Mouse (Mus musculus) kidney, embryonic 14.5 days (tissue): ENCODE results near the gene Gin1. TPM values are rescaled to one million over a fixed set of nuclear protein-coding genes. Genes with fewer than 3 reads are reported as not detected.

Experiments used
- ATAC-seq: fragments of 200-750 bp; cut with Nextera tagmentation; 2 replicates; pipeline ENCODE4 v1.8.0; 2017; ENCODE audit warnings: moderate number of reproducible peaks, mild to moderate bottlenecking, moderate TSS enrichment, moderate library complexity; ENCODE audit not compliant: low FRiP score, low TSS enrichment
- H3K27ac ChIP-seq: fragments of 300-500 bp; sonication (generic); 2 replicates; pipeline ENCODE4 v1.5.1; 2014; ENCODE audit warnings: low read depth, mild to moderate bottlenecking, low read length, moderate library complexity, mixed read lengths
- H3K27me3 ChIP-seq: fragments of 300-500 bp; sonication (generic); 2 replicates; pipeline ENCODE4 v1.6.1; 2014; ENCODE audit warnings: mild to moderate bottlenecking, low read length; ENCODE audit not compliant: control insufficient read depth, insufficient read depth
- H3K36me3 ChIP-seq: fragments of 300-500 bp; sonication (generic); 2 replicates; pipeline ENCODE4 v1.6.1; 2014; ENCODE audit warnings: low read length, mixed read lengths; ENCODE audit not compliant: control insufficient read depth, insufficient read depth
- H3K4me1 ChIP-seq: fragments of 300-500 bp; sonication (generic); 2 replicates; pipeline ENCODE4 v1.6.1; 2014; ENCODE audit warnings: low read length, mixed read lengths; ENCODE audit not compliant: control insufficient read depth, insufficient read depth
- H3K4me2 ChIP-seq: fragments of 300-500 bp; sonication (generic); replicated peaks from 2 replicates; pipeline ENCODE4 v1.6.1; 2014; ENCODE audit warnings: low read depth, mild to moderate bottlenecking, low read length
- H3K4me3 ChIP-seq: fragments of 300-500 bp; sonication (generic); 2 replicates; pipeline ENCODE4 v1.5.1; 2014; ENCODE audit warnings: mild to moderate bottlenecking, low read length
- H3K9ac ChIP-seq: fragments of 300-500 bp; sonication (generic); 2 replicates; pipeline ENCODE4 v1.6.1; 2014; ENCODE audit warnings: low read depth, mild to moderate bottlenecking, low read length, moderate library complexity
- H3K9me3 ChIP-seq: fragments of 300-500 bp; sonication (generic); 2 replicates; pipeline ENCODE4 v1.6.1; 2016; ENCODE audit warnings: low read length; ENCODE audit not compliant: control insufficient read depth
- WGBS: fragments of 180-500 bp; shearing (Covaris S2); extraction: QIAGEN DNeasy Blood & Tissue Kit; methylation state at CpG from one replicate; pipeline ENCODE4 v1.1.7; 2014; 5-methylcytosine and 5-hydroxymethylcytosine counted together
- polyA plus RNA-seq: library from polyadenylated mRNA; unstranded; fragments of >200 nt; fragmentation: Nextera tagmentation; extraction: Ambion mirVana; gene quantifications from 2 replicates; pipeline ENCODE4 v1.2.1, GENCODE M21; 2014

Gene Gin1
- polyA plus RNA-seq, 1 experiment from 2014 or later, result 20.3 TPM

DNA sequence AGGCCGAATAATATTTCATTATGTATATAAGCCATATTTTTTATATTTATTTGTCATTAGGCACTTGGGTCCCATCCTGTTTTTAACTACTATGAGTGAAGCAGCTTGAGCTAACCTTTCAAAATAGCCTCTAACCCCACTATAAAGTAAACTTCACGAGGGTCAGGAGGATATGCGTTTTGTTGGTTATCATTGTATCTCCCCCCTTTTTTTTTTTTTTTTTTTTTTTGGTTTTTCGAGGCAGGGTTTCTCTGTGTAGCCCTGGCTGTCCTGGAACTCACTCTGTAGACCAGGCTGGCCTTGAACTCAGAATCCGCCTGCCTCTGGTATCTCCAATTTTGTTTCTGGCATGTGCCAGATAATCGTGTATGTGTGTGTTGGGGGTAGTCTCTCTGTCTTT, 3.4 kb downstream of the Gin1 start:
- H3K4me3 ChIP-seq, result no peak overlapping the region
- H3K27me3 ChIP-seq, result no peaks in the 10 kb centered on the region
- WGBS, result 88% methylated on average over 6 of the region's 6 CpGs
- H3K9ac ChIP-seq, result no peak overlapping the region
- H3K36me3 ChIP-seq, result no peaks in the 10 kb centered on the region; the same call in 1 of the 2 replicates
- no peaks in the 10 kb centered on the region for H3K9me3 ChIP-seq
- ATAC-seq, result no peak
- H3K27ac ChIP-seq, result no peak overlapping the region
- H3K4me2 ChIP-seq, result no peak overlapping the region
- H3K4me1 ChIP-seq, result no peaks in the 10 kb centered on the region

DNA sequence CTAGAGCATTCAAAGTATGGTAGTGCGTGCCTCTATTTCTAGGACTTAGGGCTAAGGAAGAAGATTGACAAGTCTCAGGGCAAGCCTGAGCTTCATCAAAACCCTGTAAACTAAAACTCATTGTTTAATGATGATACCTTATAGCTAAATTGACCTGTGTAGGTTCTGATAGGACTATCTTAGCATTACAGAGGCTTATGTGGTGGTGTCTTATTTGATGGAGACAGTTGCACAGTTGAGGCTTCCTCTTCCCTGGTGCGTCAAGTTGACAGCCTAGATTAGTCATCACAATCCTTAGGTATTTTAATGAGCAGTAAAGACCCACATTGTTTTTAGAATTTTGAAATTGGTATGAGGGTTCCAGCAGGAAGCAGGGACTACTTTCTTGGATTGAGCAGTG, 4.0 kb downstream of the Gin1 start:
- no peak for ATAC-seq
- H3K4me3 ChIP-seq, result no peak overlapping the region
- H3K4me1 ChIP-seq, result no peaks in the 10 kb centered on the region
- no peak overlapping the region for H3K9ac ChIP-seq
- H3K27me3 ChIP-seq, result no peaks in the 10 kb centered on the region
- no peaks in the 10 kb centered on the region; the same call in 1 of the 2 replicates for H3K36me3 ChIP-seq
- WGBS, result 95% methylated on average over 2 of the region's 2 CpGs
- H3K27ac ChIP-seq, result no peak overlapping the region
- no peaks in the 10 kb centered on the region for H3K9me3 ChIP-seq
- no peak overlapping the region for H3K4me2 ChIP-seq

DNA sequence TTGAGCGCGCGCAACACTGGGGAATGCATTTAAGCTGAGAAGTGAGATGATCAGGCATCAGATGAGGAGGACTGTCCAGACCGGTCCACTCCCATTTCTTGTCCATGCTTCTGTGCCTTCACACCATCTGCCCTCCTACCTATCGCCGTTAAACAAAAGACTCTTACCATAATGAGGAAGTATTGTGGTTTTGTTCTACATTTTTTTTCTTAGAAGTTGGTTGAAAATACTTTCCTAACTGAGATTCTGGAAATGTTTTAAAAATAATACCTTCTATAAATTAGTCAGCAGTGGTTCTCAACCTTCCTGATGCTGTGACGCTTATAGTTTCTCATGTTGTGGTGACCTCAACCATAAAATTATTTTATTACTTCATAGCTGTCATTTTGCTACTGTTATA, 11.7 kb downstream of the Gin1 start:
- no peak overlapping the region for H3K9ac ChIP-seq
- WGBS, result 93% methylated on average over 7 of the region's 7 CpGs
- no peaks in the 10 kb centered on the region; the same call in 1 of the 2 replicates for H3K36me3 ChIP-seq
- no peak overlapping the region for H3K4me3 ChIP-seq
- no peaks in the 10 kb centered on the region for H3K27me3 ChIP-seq
- H3K9me3 ChIP-seq, result no peaks in the 10 kb centered on the region
- H3K27ac ChIP-seq, result no peak overlapping the region
- H3K4me2 ChIP-seq, result no peak overlapping the region
- ATAC-seq, result no peak
- no peaks in the 10 kb centered on the region for H3K4me1 ChIP-seq

DNA sequence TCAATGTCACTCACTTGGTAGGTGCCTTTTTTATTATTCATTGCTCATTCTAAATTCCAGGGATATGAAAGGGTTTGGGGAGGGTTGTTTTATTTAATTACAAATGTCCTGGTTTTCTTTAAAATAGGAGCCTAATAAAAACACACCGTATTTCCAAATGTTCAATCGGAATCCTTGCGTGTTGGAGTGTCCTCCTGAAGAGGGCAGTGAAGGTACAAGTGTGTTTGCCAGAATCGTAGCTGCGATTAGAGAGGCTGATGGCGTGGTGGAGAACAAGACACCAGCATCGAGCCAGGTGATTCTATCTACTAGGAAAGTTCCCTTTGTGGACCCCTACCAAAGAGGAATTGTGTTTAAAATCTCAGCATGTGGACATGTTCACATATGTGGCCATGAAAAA, 15.0 kb downstream of the Gin1 start:
- H3K27ac ChIP-seq, result no peak overlapping the region
- H3K4me1 ChIP-seq, result no peaks in the 10 kb centered on the region
- H3K36me3 ChIP-seq, result no peaks in the 10 kb centered on the region
- 82% methylated on average over 7 of the region's 7 CpGs for WGBS
- no peak for ATAC-seq
- H3K9me3 ChIP-seq, result no peaks in the 10 kb centered on the region
- no peak overlapping the region for H3K4me2 ChIP-seq
- no peak overlapping the region for H3K4me3 ChIP-seq
- H3K27me3 ChIP-seq, result no peaks in the 10 kb centered on the region
- H3K9ac ChIP-seq, result no peak overlapping the region

DNA sequence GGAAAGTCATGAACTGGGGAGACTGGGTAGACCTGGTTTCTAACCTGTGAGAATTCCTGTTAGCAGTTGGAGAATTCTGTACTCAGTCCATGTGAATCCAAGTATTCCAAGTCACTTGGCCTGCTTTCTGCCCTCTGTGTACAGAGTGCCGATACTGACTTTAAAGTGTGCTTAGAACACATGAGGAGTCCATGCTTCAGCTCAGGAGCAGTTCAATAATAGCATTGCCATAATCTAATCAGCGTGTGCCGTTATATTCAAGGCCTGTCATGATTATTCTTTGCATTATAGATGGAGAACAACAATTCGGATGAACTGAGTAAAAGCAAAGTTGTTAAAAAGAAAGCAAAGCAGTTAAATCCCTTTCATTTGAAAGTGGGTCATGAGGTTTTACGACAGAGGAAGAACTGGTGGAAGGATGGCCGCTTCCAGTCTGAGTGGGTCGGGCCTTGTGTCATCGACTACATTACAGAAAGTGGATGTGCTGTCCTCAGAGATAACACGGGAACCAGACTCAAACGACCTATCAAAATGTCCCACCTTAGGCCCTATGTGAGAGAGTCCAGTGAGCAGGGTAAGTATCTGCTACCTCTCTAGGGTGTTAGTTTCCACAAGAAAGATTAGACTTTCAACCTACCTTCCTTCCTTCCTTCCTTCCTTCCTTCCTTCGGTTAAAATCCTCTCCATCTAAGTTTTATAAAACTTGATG, 15.9 kb downstream of the Gin1 start:
- H3K9me3 ChIP-seq, result no peaks in the 10 kb centered on the region
- 84% methylated on average over 11 of the region's 11 CpGs for WGBS
- no peak for ATAC-seq
- no peak overlapping the region for H3K27ac ChIP-seq
- no peaks in the 10 kb centered on the region for H3K27me3 ChIP-seq
- H3K4me2 ChIP-seq, result no peak overlapping the region
- H3K4me1 ChIP-seq, result no peaks in the 10 kb centered on the region
- no peaks in the 10 kb centered on the region for H3K36me3 ChIP-seq
- H3K4me3 ChIP-seq, result no peak overlapping the region
- H3K9ac ChIP-seq, result no peak overlapping the region

DNA sequence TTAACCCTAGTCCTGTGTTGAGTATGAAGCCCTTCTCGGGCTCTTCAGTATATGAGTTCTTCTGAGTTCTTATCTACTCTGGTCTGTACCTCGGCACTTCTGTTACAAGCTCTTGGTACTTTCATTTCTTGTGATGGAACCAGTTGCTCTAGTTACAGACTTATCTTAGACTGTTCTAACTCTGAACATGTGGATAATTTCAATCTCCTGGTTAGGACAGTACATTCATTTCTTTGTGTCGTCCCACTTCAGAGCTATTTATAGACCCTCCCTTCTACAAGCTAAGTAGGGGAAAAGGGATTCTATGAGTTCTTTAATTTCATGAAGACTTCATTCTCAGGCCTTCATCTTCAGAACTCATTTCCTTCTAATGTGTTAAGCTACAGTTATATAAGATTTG, 17.7 kb downstream of the Gin1 start:
- Histone ChIP-seq H3K36me3 (no peaks in the 10 kb centered on the region), H3K9me3 (no peaks in the 10 kb centered on the region), H3K4me3 (no peak overlapping the region), H3K4me2 (no peak overlapping the region), H3K27ac (no peak overlapping the region), H3K9ac (no peak overlapping the region), H3K27me3 (no peaks in the 10 kb centered on the region), H3K4me1 (no peaks in the 10 kb centered on the region)
- no peak for ATAC-seq
- WGBS, result 87% methylated on average over 3 of the region's 3 CpGs

DNA sequence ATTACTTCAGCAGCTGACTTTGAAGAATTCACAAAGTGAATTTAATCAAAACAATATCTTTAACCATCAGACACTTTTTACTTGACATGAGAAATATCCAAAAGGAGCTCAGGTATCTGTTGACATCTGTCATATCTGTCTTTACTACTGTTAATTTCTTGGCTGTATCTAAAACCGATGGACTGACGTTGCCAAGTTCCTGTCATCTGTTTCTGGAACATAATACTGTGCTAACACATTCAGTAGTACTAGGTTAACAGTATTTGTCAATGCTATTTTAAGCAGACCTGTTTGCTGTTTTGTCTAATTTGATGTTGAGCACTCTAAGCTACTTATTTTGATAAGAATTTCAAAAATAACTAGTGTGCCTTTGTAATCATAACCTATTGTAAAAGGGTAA, 18.5 kb downstream of the Gin1 start:
- Histone ChIP-seq H3K27me3 (no peaks in the 10 kb centered on the region), H3K9me3 (no peaks in the 10 kb centered on the region), H3K4me3 (no peak overlapping the region), H3K27ac (no peak overlapping the region), H3K4me2 (no peak overlapping the region), H3K36me3 (no peaks in the 10 kb centered on the region; the same call in 1 of the 2 replicates), H3K4me1 (no peaks in the 10 kb centered on the region), H3K9ac (no peak overlapping the region)
- 92% methylated on average over 2 of the region's 2 CpGs for WGBS
- ATAC-seq, result no peak

DNA sequence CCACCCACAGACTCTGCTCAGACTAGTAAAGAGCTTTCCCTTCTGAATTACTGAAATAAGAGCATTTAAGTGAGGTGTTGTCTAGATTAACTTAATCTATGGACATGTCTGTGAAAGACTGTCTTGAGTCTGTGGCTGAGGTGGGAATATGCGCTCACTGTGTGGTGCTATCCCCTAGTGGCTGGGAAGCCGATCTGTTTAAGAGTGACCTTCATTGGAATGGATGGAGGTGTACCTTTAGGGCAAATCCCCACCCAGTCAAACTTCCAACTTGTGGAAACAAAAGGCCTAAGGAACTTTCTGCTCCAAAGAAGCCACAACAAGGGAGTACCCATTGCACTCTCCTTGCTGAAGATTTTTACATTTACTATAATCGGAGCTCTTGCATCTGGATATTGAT, 24.1 kb downstream of the Gin1 start:
- Histone ChIP-seq H3K27me3 (no peaks in the 10 kb centered on the region), H3K36me3 (no peaks in the 10 kb centered on the region; the same call in 1 of the 2 replicates), H3K4me1 (no peaks in the 10 kb centered on the region), H3K4me2 (no peak overlapping the region), H3K9ac (no peak overlapping the region), H3K4me3 (no peak overlapping the region), H3K9me3 (no peaks in the 10 kb centered on the region), H3K27ac (no peak overlapping the region)
- no peak for ATAC-seq
- 86% methylated on average over 3 of the region's 3 CpGs for WGBS

DNA sequence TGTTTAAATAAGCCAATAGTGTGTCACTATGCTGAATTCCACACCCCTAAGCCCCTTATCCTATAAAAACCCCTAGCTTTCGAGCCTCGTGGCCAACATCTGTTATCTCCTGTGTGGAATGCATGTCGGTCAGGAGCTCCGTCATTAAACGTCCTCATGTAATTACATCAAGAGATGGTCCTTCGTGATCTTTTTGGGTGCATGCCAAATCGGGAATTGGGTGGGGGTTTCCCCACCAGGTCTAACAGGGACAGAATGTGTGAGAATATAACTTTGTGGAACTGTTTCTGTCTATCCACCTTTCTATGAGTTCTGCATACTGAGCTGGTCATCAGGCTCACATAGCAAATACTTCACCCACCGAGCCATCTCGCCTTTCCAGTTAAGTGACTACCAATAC, 26.0 kb downstream of the Gin1 start:
- no peaks in the 10 kb centered on the region for H3K27me3 ChIP-seq
- no peaks in the 10 kb centered on the region for H3K9me3 ChIP-seq
- H3K4me2 ChIP-seq, result no peak overlapping the region
- H3K4me1 ChIP-seq, result no peaks in the 10 kb centered on the region
- H3K36me3 ChIP-seq, result no peaks in the 10 kb centered on the region; the same call in 1 of the 2 replicates
- H3K9ac ChIP-seq, result no peak overlapping the region
- 91% methylated on average over 9 of the region's 9 CpGs for WGBS
- no peak overlapping the region for H3K4me3 ChIP-seq
- ATAC-seq, result no peak
- no peak overlapping the region for H3K27ac ChIP-seq
